Mouse (Mus musculus) heart, adult 2 months (tissue): ENCODE measurements at regions not wholly inside any gene's neighbourhood (a gene's known extent, or its start where the extent isn't known, plus 50 kb on each side); places are given as distances from the start of the nearest gene placed in this dataset.

Experiments used
- CTCF ChIP-seq: fragments of 200-600 bp; IDR thresholded peaks from 2 replicates; pipeline ENCODE4 v1.8.1; 2022; ENCODE audit warnings: antibody characterized with exemption, mild to moderate bottlenecking, moderate library complexity
- EP300 ChIP-seq: fragments of 200-500 bp; IDR thresholded peaks from 2 replicates; pipeline ENCODE4 v1.6.1; 2011; ENCODE audit warnings: low read depth, low read length, control low read depth; ENCODE audit not compliant: insufficient read depth
- POLR2A ChIP-seq: fragments of 200-500 bp; IDR thresholded peaks from 2 replicates; pipeline ENCODE4 v1.6.1; 2011; ENCODE audit warnings: mild to moderate bottlenecking, low read depth, low read length, control low read depth; ENCODE audit not compliant: insufficient read depth

- TF ChIP-seq POLR2A (no peak), EP300 (no peak), CTCF (no peak)
These were observed 90.6 kb downstream of the Zfp706 start for GRCm38 (mm10) chr15:36916998-36917397.
